Mouse (Mus musculus) brain, adult 2 months (tissue): ENCODE results near the gene Fam166b.

Experiments
- DNase-seq: peaks from one replicate; pipeline ENCODE4 v3.0.0; 2011; ENCODE audit warnings: low read depth, low spot score

The Fam166b gene

DNA sequence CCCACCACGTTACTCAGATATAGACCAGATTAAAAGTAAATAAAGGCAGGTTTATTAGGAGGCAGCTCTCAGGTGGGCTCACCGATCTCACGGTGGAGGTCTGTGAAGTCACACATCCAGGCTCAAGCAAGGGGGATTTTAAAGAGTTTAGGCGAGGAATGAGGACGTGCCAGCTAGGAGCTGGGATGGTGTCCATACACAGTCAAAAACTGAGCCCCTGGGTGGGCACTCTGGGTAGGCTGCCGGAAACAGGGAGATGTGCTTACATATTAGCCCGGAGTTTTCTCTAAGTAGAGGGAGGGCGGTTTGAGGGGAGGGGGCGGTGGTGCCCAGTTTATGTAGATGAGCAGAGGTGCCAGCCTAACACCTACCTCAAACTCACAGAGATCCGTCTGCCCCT is 48.0 kb downstream of the Fam166b start:
- peak; percentile 24 for DNase-seq

DNA sequence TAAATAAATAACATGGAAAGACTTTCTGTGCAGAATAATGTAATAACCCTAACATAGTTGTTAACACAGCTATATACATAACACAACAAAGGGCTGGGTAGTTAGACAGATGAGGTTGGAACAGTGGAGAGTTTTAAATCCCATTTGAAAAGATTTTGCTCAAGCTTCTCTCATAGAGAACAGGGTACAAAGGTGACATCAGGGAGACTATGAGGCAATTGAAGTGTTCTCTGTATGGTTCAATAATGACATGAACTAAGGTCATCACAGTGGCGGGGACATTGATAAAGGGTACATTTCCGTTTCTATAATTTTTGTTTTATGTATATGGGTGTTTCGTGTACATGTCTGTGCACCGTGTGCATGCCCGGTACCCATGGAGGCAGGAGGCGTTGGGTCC is 49.3 kb downstream of the Fam166b start:
- no peak for DNase-seq
